Mouse (Mus musculus) heart, adult 2 months (tissue): ENCODE measurements around the gene Gper1.
A peak's percentile ranks its signal among the peaks of the same experiment; 100 is the strongest.

Source experiments
- CTCF ChIP-seq: fragments of 200-600 bp; IDR thresholded peaks from 2 replicates; pipeline ENCODE4 v1.8.1; 2022; ENCODE audit warnings: antibody characterized with exemption, mild to moderate bottlenecking, moderate library complexity
- EP300 ChIP-seq: fragments of 200-500 bp; IDR thresholded peaks from 2 replicates; pipeline ENCODE4 v1.6.1; 2011; ENCODE audit warnings: low read depth, low read length, control low read depth; ENCODE audit not compliant: insufficient read depth
- POLR2A ChIP-seq: fragments of 200-500 bp; IDR thresholded peaks from 2 replicates; pipeline ENCODE4 v1.6.1; 2011; ENCODE audit warnings: mild to moderate bottlenecking, low read depth, low read length, control low read depth; ENCODE audit not compliant: insufficient read depth

DNA sequence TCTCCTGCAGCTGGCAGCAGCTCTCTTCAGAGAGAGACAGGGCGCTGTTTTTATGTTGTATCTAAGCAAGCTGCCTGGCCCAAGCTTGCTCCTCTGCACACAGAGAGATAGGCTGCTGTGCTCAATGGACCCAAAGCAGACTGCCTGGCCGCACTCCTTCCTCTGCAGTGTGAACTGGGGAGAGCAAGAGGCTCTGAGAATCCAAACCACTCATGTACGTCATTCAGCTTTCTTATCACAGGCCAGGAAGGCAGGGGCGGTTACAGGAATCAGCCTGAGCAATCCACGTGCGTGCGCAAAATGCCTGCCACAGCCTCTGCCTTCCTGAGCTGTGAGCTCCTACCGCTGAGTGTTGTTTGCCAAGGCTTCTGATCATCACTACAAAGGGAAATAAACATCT, 40.2 kb upstream of the Gper1 start:
- TF ChIP-seq CTCF: no peak
- TF ChIP-seq EP300: peak; percentile 98
- peak; percentile 98 for TF ChIP-seq POLR2A
